Mouse (Mus musculus): ENCODE results near the gene Robo3.

Robo3 gene

GRCm38 (mm10) chr9:37430582-37430981 is 2.5 kb downstream of the Robo3 start:
- peak; percentile 37 for DNase-seq (ENCODE audit: extremely low read depth, insufficient read length, low spot score)

DNA sequence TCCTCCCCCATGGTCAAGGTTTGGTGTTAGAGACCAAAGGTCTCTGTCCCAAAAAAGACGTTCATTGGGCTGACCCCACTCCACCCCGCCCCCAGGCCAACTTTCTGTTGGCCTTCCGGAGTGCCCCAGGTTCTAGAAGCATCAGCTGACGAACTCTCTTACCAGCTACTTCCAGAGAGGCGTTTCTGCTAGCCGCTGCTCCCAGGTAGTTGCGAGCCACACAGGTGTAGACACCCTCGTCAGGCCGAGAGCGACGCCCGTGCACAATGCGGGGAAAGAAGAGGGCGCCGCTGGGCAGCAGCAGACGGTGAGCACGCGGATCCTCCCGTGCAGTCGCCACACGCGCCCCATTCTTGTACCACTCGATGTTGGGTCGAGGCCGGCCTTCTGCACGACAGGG is 3.7 kb downstream of the Robo3 start:
- DNase-seq (ENCODE audit: extremely low read depth, insufficient read length, low spot score) = no peak

DNA sequence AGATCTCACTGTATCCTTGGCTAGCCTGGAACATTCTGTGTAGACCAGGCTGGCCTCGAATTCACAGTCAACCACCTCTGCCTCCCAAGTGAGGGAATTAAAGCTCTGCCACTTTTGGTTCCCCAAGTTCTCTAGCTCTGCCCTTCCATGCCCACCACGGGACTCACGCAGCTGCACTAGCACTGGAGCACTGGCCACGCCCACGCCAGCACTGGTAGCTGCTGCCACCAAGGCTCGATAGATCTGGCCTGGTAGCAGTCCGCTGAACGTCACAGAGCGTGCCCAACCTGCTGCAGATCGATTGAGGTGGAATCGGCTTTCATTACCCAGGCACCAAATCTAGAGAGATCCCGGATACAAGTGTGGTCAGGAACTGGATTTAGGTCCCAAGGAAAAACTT is 11.8 kb downstream of the Robo3 start:
- no peak for DNase-seq (ENCODE audit: extremely low read depth, insufficient read length, low spot score)

GRCm38 (mm10) chr9:37420676-37421075 is 12.4 kb downstream of the Robo3 start:
- no peak for DNase-seq (ENCODE audit: extremely low read depth, insufficient read length, low spot score)

DNA sequence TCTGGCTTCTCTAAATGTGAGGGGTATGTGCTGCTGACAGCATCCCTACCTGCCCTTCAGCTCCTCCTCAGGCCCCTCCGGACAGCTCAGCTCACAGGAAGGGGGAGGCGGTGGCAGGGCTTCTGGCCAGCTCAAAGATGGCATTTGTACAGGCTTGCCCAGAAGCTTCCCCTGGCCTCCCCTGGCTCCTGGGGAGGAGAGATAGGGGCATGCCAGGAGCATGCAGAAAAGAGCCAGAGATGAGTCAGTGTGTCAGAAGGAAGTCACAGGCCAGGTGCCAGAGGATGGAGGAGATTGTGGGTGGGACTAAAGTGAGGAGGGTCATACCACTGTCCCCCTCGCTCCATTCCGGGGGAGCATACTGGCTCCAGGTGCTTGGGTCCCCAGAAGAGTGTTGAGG is 14.3 kb downstream of the Robo3 start:
- no peak for DNase-seq (ENCODE audit: extremely low read depth, insufficient read length, low spot score)

DNA sequence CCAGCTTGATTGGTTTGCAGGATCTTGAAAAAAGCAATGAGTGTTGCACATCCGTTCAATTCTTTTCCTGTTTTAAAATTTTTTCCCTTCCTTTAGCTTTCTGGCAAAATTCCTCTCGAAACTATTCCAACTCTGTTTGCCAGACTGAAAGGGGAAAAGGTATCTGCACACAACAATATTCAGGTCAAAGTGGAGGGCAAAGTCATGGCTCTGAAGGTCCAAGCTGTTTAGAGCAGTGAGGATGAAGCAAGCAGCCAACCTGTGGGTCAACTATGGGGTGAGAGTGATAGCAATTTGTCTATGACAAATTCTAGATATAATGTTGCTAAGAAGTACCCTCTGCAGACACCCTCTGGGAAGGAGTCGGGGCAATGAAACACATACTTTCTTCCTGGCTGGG is 18.4 kb downstream of the Robo3 start:
- DNase-seq (ENCODE audit: extremely low read depth, insufficient read length, low spot score) = no peak

GRCm38 (mm10) chr9:37412989-37413388 is 20.1 kb downstream of the Robo3 start:
- DNase-seq (ENCODE audit: extremely low read depth, insufficient read length, low spot score) = no peak

DNA sequence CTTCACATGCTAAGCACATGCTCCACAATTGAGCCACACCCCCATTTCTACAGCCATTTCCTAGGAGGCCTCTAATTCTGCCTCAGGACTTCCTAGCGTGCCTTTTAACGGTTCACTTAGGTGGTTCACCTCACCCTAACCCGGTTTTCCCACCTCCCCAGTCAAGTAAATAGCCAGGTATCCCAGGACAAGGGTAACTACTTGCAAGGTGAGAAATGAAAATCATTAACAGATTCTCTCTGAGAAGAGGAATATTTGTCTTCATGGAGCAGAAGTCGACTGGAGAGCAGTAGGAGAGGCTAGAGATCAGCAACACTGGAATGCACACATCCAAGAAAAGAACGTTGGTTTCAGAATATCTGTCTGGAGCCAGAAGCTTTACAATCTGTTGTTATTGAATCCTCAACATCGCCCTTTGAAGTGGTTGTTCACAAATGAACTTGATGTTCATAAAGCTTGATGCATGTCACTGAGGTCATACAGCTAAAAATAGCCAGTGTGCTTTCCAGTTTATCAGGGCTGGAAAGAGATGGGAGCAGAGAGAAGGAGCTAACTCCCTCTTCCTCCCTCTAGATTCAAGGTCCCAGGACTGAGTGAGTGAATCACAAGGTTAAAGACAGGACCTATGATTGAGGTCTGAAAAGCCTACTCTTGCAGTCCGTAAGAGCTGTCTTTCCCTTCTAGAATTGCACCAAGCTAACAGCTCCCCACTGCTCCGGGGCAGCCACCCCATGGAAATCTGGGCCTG is 23.2 kb downstream of the Robo3 start:
- no peak for DNase-seq (ENCODE audit: extremely low read depth, insufficient read length, low spot score)

GRCm38 (mm10) chr9:37407850-37408502 is 25.1 kb downstream of the Robo3 start:
- DNase-seq (ENCODE audit: extremely low read depth, insufficient read length, low spot score) = no peak

DNA sequence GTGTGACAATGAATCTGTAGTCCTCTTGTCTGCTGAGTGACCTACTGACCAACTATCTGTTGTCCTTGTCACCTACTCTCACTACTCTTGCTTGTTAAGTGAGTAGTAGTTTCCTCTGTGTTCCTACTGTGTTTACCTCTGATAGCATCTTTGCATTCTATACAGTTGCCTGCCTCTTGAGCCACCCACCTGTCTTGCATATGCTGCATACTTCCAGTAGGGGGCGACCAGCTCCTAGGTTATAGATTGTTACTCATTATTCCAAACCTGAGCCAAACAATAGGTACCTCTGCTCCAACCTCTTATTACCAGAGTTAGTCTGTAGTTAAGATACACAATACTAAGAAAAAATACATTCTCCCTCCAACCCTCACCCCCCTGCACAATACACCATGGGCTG is 26.7 kb downstream of the Robo3 start:
- DNase-seq (ENCODE audit: extremely low read depth, insufficient read length, low spot score) = no peak

- DNase-seq (ENCODE audit: extremely low read depth, insufficient read length, low spot score) = no peak
These were observed 30.0 kb downstream of the Robo3 start for GRCm38 (mm10) chr9:37403011-37403410.

DNA sequence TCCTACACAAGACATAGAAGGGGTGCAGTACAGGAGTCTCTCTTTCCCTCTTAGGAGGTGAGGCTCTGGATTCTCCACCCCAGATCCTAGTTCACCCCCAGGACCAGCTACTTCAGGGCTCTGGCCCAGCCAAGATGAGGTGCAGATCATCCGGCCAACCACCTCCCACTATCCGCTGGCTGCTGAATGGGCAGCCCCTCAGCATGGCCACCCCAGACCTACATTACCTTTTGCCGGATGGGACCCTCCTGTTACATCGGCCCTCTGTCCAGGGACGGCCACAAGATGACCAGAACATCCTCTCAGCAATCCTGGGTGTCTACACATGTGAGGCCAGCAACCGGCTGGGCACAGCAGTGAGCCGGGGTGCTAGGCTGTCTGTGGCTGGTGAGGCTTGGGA is 30.5 kb downstream of the Robo3 start:
- DNase-seq (ENCODE audit: extremely low read depth, insufficient read length, low spot score) = no peak

DNA sequence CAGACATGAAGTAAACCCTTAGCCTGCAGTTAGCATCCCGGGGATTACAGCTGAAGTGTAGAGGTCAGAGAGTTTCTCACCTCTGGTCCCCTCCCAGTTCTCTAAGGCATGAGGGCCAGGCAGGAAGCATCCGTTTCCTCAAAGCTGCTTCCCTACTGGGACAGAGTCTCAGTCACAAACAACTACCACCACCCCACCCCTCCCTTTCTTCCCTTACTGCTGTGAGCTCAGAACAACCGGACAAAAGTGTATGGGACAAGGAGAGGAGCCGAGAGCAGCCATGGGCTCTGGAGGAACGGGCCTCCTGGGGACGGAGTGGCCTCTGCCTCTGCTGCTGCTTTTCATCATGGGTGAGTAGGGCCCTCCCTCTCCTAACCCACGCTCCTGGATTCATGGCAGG is 31.2 kb downstream of the Robo3 start, which contains the start of gene Robo4:
Gene Robo4, plus strand, starts transcription at position 96 of the 400 bp plus-strand sequence.
- no peak for DNase-seq (ENCODE audit: extremely low read depth, insufficient read length, low spot score)

GRCm38 (mm10) chr9:37400585-37400984 is 32.5 kb downstream of the Robo3 start:
- DNase-seq (ENCODE audit: extremely low read depth, insufficient read length, low spot score) = no peak

DNA sequence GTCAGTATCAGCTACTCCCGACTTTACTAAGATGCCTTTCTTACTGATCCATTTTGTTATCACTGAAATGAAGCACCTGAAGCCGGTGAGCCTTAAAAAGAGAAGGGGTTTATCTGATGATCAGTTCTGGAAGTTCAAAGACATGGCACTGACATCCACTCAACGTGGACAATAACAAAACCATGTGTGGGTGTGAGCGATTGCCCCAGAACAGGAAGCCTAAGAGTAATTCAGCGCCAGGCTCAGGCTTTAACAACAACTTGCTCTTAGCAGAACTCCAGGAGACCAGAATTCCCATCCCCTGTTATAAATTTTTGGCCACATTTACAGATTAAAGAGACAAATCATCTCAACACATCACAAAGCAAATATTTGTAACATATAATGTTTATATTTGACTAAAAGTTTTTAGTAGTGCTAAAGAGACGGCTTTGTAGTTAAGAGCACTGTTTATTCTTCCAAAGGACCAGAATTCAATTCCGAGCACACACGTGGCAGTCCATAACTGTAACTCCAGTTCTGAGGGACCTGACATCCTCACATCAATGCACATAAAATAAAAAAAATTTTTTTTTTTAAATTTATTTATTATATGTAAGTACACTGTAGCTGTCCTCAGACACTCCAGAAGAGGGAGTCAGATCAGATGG is 39.4 kb downstream of the Robo3 start:
- DNase-seq (ENCODE audit: extremely low read depth, insufficient read length, low spot score) = no peak

- no peak for DNase-seq (ENCODE audit: extremely low read depth, insufficient read length, low spot score)
These were observed 41.0 kb downstream of the Robo3 start for GRCm38 (mm10) chr9:37392071-37392470.

- DNase-seq (ENCODE audit: extremely low read depth, insufficient read length, low spot score) = no peak
These were observed 42.2 kb downstream of the Robo3 start for GRCm38 (mm10) chr9:37390891-37391290.

DNA sequence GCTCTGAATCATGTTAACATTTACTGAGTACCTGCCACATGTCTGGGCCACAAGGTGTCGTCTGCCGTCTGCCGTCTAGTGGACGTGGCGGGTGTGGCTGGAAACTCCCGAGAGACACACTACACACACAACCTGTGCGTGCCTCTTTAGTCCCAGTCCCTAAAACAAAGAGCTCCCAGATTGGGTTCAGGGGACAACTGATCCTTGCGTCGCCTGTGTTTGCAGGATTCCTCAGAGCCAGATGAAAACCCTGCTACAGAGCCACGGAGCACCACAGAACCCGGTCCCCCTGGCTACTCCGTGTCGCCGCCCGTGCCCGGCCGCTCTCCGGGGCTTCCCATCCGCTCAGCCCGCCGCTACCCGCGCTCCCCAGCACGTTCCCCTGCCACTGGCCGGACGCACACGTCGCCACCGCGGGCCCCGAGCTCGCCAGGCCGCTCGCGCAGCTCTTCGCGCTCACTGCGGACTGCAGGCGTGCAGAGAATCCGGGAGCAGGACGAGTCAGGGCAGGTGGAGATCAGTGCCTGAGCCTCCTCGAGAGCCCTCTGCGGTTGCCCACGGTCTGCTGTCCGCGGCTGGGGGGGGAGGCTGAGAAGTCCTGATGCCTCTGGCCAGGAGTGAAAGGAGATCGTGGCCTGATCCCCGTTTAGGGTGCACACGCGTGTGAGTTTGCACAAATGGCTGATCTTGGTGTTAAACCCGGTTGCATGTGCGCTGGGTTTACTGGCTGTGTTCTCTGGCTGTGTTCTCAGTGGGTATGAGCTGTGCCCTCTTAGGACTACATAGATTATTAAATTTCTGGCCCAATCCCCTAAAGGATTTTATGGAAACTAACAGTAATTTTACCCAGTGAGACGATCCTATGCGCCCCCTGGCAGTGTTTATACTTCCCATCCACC is 48.5 kb downstream of the Robo3 start:
- no peak for DNase-seq (ENCODE audit: extremely low read depth, insufficient read length, low spot score)

DNA sequence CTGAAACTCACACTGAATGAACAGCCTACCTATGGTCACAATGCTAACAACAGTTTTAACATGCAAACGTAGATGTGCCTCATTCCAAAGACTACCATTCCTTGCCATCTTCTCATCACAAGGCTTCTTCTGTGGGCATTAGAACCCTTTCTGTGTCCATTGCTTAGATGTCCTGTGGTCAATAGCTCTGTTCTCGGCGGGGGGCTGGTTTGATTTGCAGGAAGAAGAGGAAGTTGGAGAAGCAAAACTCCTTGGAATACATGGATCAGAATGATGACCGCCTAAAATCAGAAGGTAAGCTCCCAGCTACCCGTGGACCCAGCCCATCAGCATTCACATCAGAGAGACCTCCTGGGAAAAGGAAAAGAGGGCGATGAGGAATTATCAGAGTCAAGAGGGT is 49.9 kb downstream of the Robo3 start:
- no peak for DNase-seq (ENCODE audit: extremely low read depth, insufficient read length, low spot score)

DNA sequence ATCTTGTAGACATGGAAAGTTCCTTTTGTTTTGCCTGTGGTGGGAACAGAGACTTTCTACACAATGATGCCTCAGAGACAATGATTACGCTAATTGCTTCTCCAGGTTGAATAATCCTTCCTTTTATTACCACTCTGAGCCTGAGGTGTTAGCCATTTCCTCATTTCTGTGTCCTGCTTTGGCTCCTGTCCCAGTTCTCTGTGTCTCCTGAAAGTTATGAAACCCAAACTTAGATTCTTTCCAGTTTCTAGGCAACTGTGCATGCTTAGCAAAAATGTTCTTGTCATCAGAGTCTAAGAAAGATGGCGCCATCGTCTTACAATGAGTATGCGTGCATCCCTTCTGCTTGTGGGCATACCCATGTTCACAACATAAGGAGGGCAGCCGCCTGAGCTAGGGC is 57.3 kb downstream of the Robo3 start:
- no peak for DNase-seq (ENCODE audit: extremely low read depth, insufficient read length, low spot score)

DNA sequence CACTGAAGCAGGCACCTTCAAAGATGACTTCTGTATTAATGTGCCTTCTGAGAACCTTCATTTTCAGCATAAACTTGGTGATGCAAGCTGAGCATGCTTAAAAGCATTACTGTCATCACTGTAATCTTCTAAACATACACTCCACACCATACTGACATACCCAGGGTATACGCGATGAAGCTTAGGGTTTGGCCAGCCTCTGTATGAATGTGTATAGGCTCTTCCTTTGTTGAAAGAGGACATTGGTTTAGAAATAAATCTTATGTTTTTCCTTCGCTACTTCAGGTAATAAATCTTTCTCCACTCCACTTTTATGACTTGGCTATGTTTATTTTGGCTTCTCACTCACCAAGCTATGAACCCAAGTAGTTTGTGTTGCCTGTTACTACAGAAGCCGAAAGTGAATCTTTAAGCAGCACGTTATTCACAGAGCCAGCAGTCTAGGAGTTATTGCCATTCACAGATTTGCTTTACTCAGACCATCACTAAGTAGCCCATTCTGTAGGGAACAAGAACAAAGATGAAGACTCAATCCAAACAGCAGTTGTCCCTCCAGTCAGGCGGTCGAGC is 61.7 kb downstream of the Robo3 start:
- DNase-seq (ENCODE audit: extremely low read depth, insufficient read length, low spot score) = no peak
